Mouse (Mus musculus): Measurements from ENCODE around the gene Elmod1. TPM values are rescaled to one million over a fixed set of nuclear protein-coding genes. Genes with fewer than 3 reads are reported as not detected.

Gene Elmod1
- total RNA-seq (2012; rRNA removed) (not detected in 2 replicates), total RNA-seq (2014; rRNA removed) (not detected in 2 replicates), polyA plus RNA-seq (2012; ENCODE audit: insufficient read length, low read depth) (not detected in 2 replicates)

GRCm38 (mm10) chr9:53975122-53975518, at the start of gene Elmod1:
Elmod1 (minus strand) TSS chr9:53975301.
- Histone ChIP-seq H3K4me1 (ENCODE audit: control insufficient read depth in 1 of 2, insufficient read depth in 2 of 2) (no peaks in the 10 kb centered on the region), H3K9ac (ENCODE audit: insufficient read depth, low read depth) (no peak within 1 kb of the TSS), H3K4me3 (replicated peaks in 1 of 3; ENCODE audit: low read depth in 2 of 3, low read length in 2 of 3, poor library complexity in 1 of 3) (no peak within 1 kb of the TSS), H3K36me3 (replicated peaks in 1 of 2; ENCODE audit: control insufficient read depth in 1 of 2, insufficient read depth in 1 of 2, low read length in 1 of 2) (no peaks in the 10 kb centered on the region), H3K9me3 (replicated peaks; ENCODE audit: low read length) (no peaks in the 10 kb centered on the region), H3K4me2 (ENCODE audit: insufficient read depth, low read depth, poor library complexity, severe bottlenecking) (no peak within 1 kb of the TSS), H3K27me3 (replicated peaks) (no peaks in the 10 kb centered on the region), H3K79me2 (replicated peaks; ENCODE audit: control insufficient read depth, extremely low read depth, insufficient read depth, poor library complexity, severe bottlenecking) (no peaks in the 10 kb centered on the region), H3K27ac (ENCODE audit: insufficient read depth, low read depth) (no peak within 1 kb of the TSS)
- TF ChIP-seq TCF12 (IDR thresholded peaks at IDR 0.05; ENCODE audit: low read depth, low read length), result no peak
- TF ChIP-seq MAZ (IDR thresholded peaks at IDR 0.05; ENCODE audit: low read depth, low read length), result no peak
- TF ChIP-seq JUND (conservative IDR thresholded peaks at IDR 0.05; ENCODE audit: low read depth, low read length), result no peak
- TF ChIP-seq PAX5 (IDR thresholded peaks at IDR 0.05; ENCODE audit: low read length), result no peak
- no peak for TF ChIP-seq CHD1 (IDR thresholded peaks at IDR 0.05; ENCODE audit: low read depth, low read length)
- no peak for TF ChIP-seq RCOR1 (conservative IDR thresholded peaks at IDR 0.05; ENCODE audit: low read depth, low read length)
- no peak for TF ChIP-seq SMC3 (IDR thresholded peaks at IDR 0.05; ENCODE audit: low read depth, low read length)
- TF ChIP-seq MAX (IDR thresholded peaks at IDR 0.05; ENCODE audit: low read length), result no peak
- TF ChIP-seq UBTF (IDR thresholded peaks at IDR 0.05; ENCODE audit: low read depth, low read length), result no peak
- TF ChIP-seq GABPA (IDR thresholded peaks at IDR 0.05; ENCODE audit: insufficient replicate concordance, low read depth, low read length), result no peak
- TF ChIP-seq USF2 (conservative IDR thresholded peaks at IDR 0.05; ENCODE audit: low read depth, low read length), result no peak
- no peak for TF ChIP-seq CHD2 (IDR thresholded peaks at IDR 0.05; ENCODE audit: low read length)
- TF ChIP-seq MEF2A (IDR thresholded peaks at IDR 0.05; ENCODE audit: borderline replicate concordance, low read depth, low read length), result no peak
- TF ChIP-seq USF1 (IDR thresholded peaks at IDR 0.05; ENCODE audit: low read depth, low read length), result no peak
- no peak for TF ChIP-seq NELFE (IDR thresholded peaks at IDR 0.05; ENCODE audit: low read depth, low read length)
- dilution Hi-C loops (cut with MboI; ENCODE audit: extremely low pct_ligation_motif_present, extremely low pct_unique_long_range_greater_than_20kb, low sequenced_read_pairs) (no loop called here), in situ Hi-C loops (cut with MboI; ENCODE audit: low pct_ligation_motif_present, low pct_unique_long_range_greater_than_20kb, low sequenced_read_pairs) (no loop called here)
- no peak for DNase-seq (ENCODE audit: extremely low read depth)

- no peaks in the 10 kb centered on the region for H3K27me3 ChIP-seq (replicated peaks)
- in situ Hi-C loops (cut with MboI; ENCODE audit: low pct_ligation_motif_present, low pct_unique_long_range_greater_than_20kb, low sequenced_read_pairs), result no loop called here
- dilution Hi-C loops (cut with MboI; ENCODE audit: extremely low pct_ligation_motif_present, extremely low pct_unique_long_range_greater_than_20kb, low sequenced_read_pairs), result no loop called here
- H3K4me2 ChIP-seq (ENCODE audit: insufficient read depth, low read depth, poor library complexity, severe bottlenecking), result no peak overlapping the region
- no peak overlapping the region for H3K9ac ChIP-seq (ENCODE audit: insufficient read depth, low read depth)
- DNase-seq (ENCODE audit: extremely low read depth), result no peak
- no peak for TF ChIP-seq SIN3A (IDR thresholded peaks at IDR 0.05; ENCODE audit: low read length)
- no peak for TF ChIP-seq JUND (conservative IDR thresholded peaks at IDR 0.05; ENCODE audit: low read depth, low read length)
- TF ChIP-seq ZKSCAN1 (IDR thresholded peaks at IDR 0.05; ENCODE audit: borderline replicate concordance, low read depth, low read length), result no peak
- TF ChIP-seq USF1 (IDR thresholded peaks at IDR 0.05; ENCODE audit: low read depth, low read length), result no peak
- TF ChIP-seq E2F4 (IDR thresholded peaks at IDR 0.05; ENCODE audit: insufficient replicate concordance, low read depth, low read length), result no peak
- TF ChIP-seq MEF2A (IDR thresholded peaks at IDR 0.05; ENCODE audit: borderline replicate concordance, low read depth, low read length), result no peak
- no peak for TF ChIP-seq ETS1 (conservative IDR thresholded peaks at IDR 0.05; ENCODE audit: low read depth, low read length)
- TF ChIP-seq PAX5 (IDR thresholded peaks at IDR 0.05; ENCODE audit: low read length), result no peak
- no peak for TF ChIP-seq SMC3 (IDR thresholded peaks at IDR 0.05; ENCODE audit: low read depth, low read length)
- no peaks in the 10 kb centered on the region for H3K9me3 ChIP-seq (replicated peaks; ENCODE audit: low read length)
- H3K36me3 ChIP-seq (replicated peaks in 1 of 2; ENCODE audit: control insufficient read depth in 1 of 2, insufficient read depth in 1 of 2, low read length in 1 of 2), result no peaks in the 10 kb centered on the region
- H3K27ac ChIP-seq (ENCODE audit: insufficient read depth, low read depth), result no peak overlapping the region
- H3K79me2 ChIP-seq (replicated peaks; ENCODE audit: control insufficient read depth, extremely low read depth, insufficient read depth, poor library complexity, severe bottlenecking), result no peaks in the 10 kb centered on the region
- no peaks in the 10 kb centered on the region for H3K4me1 ChIP-seq (ENCODE audit: control insufficient read depth in 1 of 2, insufficient read depth in 2 of 2)
- no peak overlapping the region for H3K4me3 ChIP-seq (replicated peaks in 1 of 3; ENCODE audit: low read depth in 2 of 3, low read length in 2 of 3, poor library complexity in 1 of 3)
Measured at GRCm38 (mm10) chr9:54022795-54023194, 47.7 kb upstream of the Elmod1 start.
